Mouse (Mus musculus) adrenal gland, adult 18-20 months (tissue): Measurements from ENCODE around the gene Elk3. TPM values are rescaled to one million over a fixed set of nuclear protein-coding genes. Genes with fewer than 3 reads are reported as not detected.
"Not testable (repeated sequence)": the region's sequence is repeated elsewhere in the genome, so short reads cannot be mapped to it uniquely, and the experiment has no call there.

Experiments used
- DNase-seq, 2 experiments: peaks; one replicate each; pipeline ENCODE4 v3.0.0; 2021 to 2022; ENCODE audit warnings: low spot score in 2 of 2
- long read RNA-seq, 2 experiments: library from polyadenylated mRNA; stranded (forward); transcript quantifications; one replicate each; pipeline ENCODE4 v2.0.0; 2021
- total RNA-seq, 2 experiments: library from RNA; stranded (reverse); gene quantifications; 1 replicate in 1 of 2; 2 replicates in 1 of 2; pipeline ENCODE4 v1.2.3; 2021

The Elk3 gene
- 10 to 100 TPM; 25.7 to 30.1 TPM for total RNA-seq
- long read RNA-seq, experiment 1, full-length matches to known transcripts, result 9 of 14 reads
- long read RNA-seq, experiment 1, partial matches to known transcripts, result 3 of 14 reads
- long read RNA-seq, experiment 1, other reads (novel, unspliced or antisense), result 2 of 14 reads
- long read RNA-seq, experiment 2, full-length matches to known transcripts, result 6 of 18 reads
- long read RNA-seq, experiment 2, partial matches to known transcripts, result 10 of 18 reads
- long read RNA-seq, experiment 2, other reads (novel, unspliced or antisense), result 2 of 18 reads

DNA sequence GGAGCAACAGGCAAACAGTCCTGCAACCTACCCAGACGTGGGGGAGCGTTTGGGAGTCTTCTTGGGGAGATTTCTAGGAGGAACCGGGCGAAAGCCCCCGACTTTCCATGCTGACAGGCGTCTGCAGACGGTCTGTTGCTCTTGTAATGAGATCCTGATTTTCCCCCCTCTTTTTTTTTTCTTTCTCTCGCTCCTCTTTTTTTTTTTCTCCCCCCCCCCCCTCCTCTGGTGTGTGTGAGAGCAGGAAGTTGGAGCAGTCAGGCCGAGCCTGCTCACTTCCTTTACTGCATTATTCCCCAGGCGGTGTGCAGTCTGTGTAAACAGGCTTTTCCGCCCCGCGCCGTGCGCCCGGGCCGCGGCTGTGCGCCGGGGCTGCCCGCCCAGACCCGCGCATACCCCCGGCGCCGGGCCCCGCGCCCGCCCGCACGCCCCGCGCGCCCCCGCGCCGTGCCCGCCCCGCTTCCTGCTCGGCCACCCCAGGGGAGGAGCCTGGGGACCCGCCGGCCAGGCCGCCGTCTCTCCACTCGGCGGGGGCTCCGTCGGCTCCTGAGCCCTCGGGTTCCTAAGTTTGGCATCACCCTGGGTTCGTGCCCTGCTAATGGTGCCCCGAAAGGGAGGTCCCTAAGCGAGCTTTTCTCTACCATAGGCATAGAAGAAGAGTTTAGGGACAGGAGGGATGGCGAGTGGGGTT is at the start of gene Elk3:
Elk3 (minus strand) TSS at position 415 of the 691 bp plus-strand sequence.
- peak; percentile 64 to 65 for DNase-seq

GRCm38 (mm10) chr10:93360623-93361022 is 49.7 kb upstream of the Elk3 start:
- no peak for DNase-seq

- not testable (repeated sequence) for DNase-seq
Measured at GRCm38 (mm10) chr10:93360190-93360589, 49.3 kb upstream of the Elk3 start.

- DNase-seq, result no peak
Measured at GRCm38 (mm10) chr10:93359339-93359863, 48.5 kb upstream of the Elk3 start.

DNA sequence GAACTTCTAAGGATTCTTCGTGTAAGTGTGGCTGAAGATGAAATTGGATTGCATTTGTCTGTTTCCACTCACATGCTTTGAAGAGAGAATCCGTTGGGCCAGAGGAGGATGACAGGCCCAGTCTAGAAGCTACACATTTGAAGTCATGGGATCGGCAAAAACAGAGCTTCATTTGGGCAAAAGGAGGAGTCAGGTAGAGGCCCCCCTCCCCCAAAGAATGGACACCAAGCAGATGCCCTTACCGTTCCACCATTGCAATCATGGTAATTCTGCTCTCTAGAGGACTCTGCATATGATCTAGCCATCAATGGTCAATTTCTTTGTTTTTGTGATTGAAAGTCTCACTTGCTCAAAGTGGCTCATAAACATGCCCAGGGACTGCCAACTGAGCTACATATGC is 47.9 kb upstream of the Elk3 start:
- no peak for DNase-seq

DNA sequence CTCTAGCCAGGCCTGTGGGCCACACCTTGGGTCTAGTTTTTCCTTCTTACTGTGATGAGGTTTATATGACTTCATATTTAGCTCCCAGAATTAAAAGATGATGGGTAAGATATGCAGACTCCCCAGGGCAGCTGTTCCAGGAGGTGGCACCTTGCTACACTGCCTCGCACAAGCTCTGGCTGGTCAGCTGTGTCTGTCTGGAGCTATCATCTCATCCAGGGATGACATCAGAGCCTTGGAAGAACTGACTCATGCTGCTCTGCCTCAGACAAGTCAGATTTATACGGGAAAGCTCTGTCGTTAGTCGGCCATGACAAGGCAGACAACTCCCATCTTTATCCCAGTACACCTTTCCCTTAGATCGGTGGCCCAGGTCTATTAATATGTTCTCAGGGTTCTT is 46.2 kb upstream of the Elk3 start:
- DNase-seq, result no peak

DNA sequence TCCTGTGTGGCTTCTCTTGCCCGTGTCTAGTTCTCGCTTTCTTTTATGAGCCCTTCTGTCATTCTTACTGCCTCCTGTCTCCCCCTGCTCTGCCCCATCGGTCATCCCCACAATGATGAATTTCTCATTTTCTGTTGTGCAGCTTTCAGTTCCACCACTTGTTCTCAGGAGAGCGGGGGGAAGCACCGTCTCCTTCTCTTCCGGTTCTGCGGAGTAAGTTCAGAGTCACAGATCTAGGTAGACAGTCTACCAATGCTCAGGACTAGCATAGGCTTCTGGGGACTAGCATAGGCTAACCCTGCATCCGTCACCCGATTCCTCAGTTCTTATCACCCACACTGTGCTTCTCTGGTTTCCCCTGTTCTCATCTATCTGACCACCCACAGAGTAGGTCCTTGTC is 45.2 kb upstream of the Elk3 start:
- no peak for DNase-seq

DNA sequence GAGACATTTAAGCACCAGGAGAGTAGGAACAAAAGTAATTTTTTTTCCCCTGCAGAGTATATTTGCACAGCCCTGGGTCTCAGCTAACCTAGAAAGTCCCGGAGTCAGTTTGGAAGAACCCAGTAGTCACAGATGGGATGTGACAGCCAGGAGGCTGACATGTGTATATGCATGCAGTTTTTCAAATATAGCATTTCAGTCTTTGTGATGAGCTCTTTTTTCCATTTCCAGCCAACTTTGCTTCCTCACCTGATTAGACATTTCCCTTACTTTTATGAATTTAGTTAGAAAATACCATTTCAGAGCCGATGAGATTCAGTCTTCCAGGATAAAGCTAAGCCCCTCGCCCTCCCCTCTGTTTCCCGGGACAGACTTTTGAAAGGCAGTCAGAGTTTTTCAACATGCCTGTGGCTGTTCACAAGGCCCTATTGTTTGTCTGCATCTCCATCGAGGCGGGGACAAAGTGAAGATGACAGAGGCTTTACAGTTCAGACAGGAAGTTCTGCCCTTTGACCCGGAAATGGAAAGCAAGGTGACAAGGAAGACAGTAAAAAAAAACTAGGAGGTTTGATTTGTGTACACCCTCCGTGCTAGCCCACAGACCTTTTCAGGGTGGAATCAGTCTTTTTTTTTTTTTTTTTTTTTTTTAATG is 44.5 kb upstream of the Elk3 start:
- no peak for DNase-seq

- DNase-seq, result no peak
Measured at GRCm38 (mm10) chr10:93353545-93354326, 42.8 kb upstream of the Elk3 start.

- DNase-seq, result no peak
Measured at GRCm38 (mm10) chr10:93347918-93348505, 37.1 kb upstream of the Elk3 start.

GRCm38 (mm10) chr10:93347387-93347786 is 36.5 kb upstream of the Elk3 start:
- no peak for DNase-seq

DNA sequence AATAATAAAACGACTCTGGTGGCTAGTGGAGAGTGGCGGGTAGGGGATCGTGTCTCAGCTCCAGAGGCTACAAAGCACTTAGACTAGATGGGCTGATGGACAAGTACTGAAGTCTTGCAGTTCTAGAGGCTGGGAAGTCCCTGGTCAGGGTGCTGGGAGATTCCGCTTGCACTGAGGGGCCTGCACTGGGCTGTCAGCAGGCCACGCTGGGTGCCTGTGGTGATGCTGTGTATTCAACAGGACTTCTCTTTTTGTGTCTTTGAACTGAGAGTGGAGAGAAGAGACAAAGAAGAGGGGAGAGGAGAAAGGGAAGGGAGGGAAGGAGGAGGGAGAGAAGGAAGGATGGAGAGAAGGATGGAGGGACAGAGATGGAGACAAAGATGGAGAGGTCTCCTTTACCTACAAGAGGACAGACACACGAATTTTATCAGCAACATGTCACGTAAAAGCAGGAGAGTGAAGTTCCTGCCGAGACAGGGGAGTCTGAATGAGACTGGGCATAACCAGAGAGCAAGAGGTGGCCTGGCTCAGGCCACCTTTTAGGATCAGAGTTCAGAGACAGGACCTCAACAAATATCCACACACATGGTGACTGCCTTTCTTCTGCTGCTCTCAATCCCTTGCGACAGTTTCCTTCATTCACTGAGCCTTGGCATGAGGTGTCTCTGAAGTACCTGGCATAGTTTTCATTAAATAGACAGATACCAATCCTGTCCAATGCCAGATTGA is 35.4 kb upstream of the Elk3 start:
- no peak for DNase-seq

DNA sequence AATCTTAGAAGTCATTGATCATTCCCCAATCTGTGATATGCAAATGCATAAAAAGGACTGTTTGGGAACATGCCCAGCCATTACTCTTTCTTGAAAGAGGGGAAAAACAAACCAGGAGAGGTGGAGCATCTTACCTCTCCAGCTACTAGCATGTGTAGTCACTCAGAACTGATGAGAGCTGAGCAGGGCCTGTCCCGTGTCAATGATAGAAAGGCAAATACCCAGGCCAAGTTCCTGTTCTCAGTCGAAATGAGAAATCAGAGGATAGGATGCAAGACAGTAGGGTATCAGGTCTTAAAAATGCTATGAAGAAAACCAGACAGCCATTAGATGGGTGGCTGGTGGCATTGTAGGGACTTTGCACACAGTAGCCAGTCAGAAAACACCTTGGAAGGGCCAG is 34.6 kb upstream of the Elk3 start:
- DNase-seq, result no peak

DNA sequence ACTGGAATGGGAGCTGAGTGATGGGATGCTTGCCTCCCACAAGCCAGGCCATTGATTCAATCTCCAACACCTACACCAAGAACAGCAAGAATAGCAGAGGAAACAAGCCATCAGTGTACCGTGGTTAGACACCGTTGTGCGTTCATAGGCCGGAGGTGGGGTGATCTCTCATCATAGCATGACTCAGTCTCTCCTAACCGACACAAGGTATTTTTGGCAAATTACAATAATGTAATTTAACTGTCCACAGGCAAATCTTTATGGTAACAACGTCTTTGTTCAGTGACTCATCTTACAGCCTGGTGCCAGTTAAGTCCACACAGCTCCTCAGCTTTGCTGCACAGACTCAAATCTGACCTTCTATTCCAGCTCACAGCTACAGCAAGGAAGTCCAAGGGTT is 32.5 kb upstream of the Elk3 start:
- DNase-seq, result no peak

DNA sequence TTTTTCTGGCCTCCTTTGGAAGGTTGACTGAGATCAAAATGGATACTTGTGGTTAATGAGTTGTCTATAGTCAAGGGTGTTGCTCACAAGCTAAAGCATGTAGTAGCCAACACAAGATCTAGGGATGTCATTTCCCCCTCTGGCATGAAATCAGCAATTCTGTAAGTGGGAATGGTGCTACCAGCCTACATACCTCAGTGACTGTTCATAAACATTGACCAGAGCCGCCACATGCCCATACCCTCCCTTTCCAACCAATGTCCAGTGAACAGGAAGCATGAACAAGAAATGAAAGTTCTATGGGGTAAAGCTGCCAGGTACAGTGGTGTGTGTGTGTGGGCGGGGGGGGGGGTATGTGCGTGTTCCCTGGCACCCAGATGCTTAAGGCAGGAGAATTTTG is 32.1 kb upstream of the Elk3 start:
- no peak for DNase-seq

- DNase-seq, result no peak
Measured at GRCm38 (mm10) chr10:93338526-93338925, 27.6 kb upstream of the Elk3 start.

DNA sequence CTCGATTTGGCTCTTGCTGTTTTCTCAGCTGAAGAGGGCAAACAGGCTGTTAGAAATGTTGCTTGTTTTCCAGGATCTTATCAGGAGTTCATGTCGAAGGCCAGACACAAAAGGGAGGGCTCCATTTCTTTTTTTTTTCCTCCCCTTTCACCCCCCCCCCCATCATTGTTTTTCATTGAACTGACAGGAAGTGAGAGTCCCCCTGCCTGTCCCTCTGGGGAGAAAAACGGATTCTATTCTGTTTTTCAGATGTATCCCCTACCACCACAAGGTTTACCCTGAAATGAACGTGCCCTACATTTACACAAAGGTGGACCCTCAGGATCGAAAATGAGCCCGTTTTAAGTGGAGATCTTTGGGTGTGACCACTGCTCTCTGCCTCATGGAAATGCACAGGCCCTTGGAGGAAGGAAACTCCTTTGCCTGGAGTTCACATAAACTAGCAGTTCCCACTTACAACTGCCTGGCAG is 25.6 kb upstream of the Elk3 start:
- no peak for DNase-seq

- DNase-seq, result peak in 1 of 2 experiments; percentile 33
Measured at GRCm38 (mm10) chr10:93335828-93336461, 25.0 kb upstream of the Elk3 start.

DNA sequence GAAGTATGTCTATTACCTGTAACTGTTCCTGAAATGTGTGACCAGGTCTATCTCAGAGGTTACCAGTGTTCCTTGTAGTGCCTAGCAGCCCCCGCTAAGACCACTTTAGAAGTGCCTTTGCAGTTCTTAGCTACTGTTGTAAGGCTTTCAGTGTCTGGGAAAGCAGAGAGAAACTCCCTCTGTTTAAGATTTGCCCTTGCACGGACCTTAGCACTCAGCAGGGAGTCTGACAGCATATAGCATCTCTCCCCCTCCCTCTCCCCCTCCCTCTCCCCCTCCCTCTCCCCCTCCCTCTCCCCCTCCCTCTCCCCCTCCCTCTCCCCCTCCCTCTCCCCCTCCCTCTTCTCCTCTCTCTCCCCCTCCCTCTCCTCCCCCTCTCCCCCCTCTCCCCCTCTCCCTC is 24.1 kb upstream of the Elk3 start:
- no peak for DNase-seq

- DNase-seq, result no peak
Measured at GRCm38 (mm10) chr10:93333239-93333638, 22.3 kb upstream of the Elk3 start.
